Mouse (Mus musculus) T-helper 2 cell (primary cell): Measurements from ENCODE around the gene Mymx.

Source experiments
- in situ Hi-C: fragments of 300-600 bp; cut with MboI, MseI; formaldehyde crosslinking; loops from one replicate; pipeline ENCODE4 v1.15.1; 2025; ENCODE audit warnings: high pct_unique_total_duplicates

The Mymx gene

DNA sequence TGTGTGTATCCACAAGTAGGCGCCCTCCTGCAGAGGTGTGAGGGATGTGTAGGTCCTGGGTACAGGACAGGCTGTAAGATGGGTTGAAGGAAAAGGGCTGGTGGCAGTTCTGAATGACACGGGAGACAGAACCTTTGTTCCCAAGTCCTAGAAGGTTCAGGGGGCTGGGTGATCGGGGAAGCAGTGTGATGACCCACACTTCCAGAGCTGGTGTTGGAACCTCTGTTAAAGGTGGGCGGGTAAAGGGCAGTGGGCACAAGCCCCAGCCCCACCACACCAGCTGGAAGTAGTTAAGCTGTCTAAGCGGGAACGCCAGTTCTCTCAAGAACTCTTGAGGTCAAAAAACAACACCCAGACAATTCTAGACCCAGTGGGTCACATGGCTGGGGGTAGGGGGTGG lies 11.5 kb downstream of the Mymx start:
- in situ Hi-C loops = no loop called here

DNA sequence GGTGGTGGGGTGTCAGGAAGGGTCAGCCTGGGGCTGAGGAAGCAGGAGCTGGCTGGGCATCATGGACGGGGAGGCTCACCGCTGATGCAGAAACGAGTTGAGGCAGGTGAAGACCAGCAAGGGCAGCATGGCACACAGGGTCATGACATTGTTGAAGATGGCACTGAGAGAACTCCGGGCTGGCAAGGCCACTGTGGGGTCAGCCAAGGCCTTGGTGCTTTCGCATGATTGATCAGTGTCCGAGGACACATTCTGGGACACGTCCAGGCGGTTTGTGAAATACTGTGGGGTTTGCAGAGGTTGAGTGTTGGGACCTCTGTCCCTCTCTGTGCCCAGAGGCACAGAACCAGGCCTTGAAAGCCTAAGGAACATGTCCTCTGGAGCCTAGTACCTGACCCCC lies 12.1 kb downstream of the Mymx start:
- in situ Hi-C loops = loop anchor here (5.0 kb wide), 1 partner anchor 37 kb away; no protein-coding TSS in a partner anchor

- in situ Hi-C loops = loop anchor here (5.0 kb wide), 1 partner anchor 38 kb away; no protein-coding TSS in a partner anchor
These were observed 12.7 kb downstream of the Mymx start for GRCm38 (mm10) chr17:45589236-45589635.

DNA sequence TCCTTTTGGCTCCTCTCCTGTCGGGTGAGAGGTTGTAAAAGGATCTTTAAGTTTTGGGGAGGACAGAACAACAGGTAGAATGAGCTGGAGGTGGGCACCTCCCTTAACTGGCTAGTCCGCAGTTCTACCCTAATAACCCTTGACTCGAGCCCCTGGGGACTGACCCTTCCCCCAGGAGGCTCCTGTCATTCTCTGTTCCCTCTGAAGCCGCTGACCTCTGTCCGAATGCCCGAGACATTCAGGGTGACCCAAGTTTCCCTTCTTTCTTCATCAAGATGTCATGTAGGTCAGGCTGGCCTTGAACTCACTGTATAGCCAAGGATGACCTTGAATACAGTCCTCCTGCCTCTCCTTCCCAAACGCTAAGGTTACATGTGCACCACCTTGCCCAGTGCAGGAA lies 13.5 kb downstream of the Mymx start:
- in situ Hi-C loops = loop anchor here (5.0 kb wide), 1 partner anchor 39 kb away; no protein-coding TSS in a partner anchor

DNA sequence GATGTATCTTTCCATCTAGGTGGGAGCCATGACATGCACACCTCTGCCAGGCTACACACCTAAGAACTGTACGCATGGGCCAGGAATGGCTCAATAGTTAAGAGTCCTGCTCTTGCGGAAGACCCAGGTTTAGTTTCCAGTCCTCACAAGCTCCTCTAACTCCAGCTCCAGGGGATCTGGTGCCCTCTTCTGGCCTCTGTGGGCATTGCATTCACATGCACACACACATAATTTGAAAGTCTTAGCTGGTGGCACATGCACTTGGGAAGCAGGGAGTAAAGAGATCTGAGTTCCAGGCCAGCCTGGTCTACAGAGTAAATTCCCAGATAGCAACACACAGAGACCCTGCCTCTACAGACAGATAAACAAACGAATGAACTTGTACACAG lies 15.5 kb downstream of the Mymx start:
- in situ Hi-C loops = loop anchor here (5.0 kb wide), 1 partner anchor 41 kb away; no protein-coding TSS in a partner anchor

GRCm38 (mm10) chr17:45585725-45586448 lies 16.0 kb downstream of the Mymx start:
- in situ Hi-C loops = loop anchor here (5.0 kb wide), 1 partner anchor 41 kb away; no protein-coding TSS in a partner anchor

GRCm38 (mm10) chr17:45584939-45585678 lies 16.8 kb downstream of the Mymx start:
- in situ Hi-C loops = loop anchor here (5.0 kb wide), 1 partner anchor 42 kb away; no protein-coding TSS in a partner anchor

- in situ Hi-C loops = no loop called here
These were observed 17.6 kb downstream of the Mymx start for GRCm38 (mm10) chr17:45584096-45584896.

DNA sequence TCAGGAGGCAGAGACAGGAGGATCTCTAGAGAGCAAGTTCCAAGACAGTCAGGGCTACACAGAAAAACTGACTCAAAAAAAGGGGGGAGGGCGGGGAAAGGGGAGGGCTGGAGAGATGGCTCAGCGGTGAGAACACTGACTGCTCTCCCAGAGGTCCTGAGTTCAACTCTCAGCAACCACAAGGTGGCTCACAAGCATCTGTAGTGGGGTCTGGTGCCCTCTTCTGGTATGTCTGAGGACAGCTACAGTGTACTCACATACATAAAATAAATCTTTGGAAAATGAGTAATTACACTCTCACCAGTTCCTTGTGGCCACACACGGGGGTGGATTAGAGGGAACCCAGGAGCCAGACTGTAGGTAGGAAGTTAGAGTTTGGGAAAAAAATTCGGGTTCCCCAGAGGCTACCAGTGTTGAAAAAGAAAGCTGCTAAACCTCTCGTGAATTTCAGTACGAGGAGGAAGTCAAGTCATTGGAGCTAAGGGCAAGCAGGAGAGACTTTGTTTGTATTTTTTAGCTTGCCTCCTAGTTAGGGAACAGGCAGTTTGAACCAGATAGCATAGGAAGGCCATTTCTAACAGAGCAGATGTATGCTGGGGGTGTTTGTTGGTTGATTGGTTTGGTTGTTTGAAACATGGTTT lies 19.1 kb downstream of the Mymx start:
- in situ Hi-C loops = no loop called here

DNA sequence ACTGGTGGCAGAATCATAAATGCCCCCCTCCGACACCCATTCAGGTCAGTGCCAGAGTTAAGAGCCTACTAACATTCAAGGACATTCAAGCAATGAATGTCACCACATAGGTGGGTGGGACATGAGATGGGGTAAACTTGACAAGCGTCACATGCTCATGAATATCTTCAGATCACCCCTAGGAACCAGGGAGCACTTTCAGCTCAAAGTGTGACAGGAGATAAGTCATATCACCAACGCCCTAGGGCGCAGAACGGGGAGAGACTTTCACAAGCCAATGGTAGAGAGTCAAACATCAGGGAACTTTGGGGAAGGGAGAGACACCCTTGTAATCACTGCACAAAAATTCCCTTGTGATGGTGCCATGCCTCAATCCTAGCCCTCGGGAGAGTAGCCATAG lies 19.7 kb downstream of the Mymx start:
- in situ Hi-C loops = no loop called here

DNA sequence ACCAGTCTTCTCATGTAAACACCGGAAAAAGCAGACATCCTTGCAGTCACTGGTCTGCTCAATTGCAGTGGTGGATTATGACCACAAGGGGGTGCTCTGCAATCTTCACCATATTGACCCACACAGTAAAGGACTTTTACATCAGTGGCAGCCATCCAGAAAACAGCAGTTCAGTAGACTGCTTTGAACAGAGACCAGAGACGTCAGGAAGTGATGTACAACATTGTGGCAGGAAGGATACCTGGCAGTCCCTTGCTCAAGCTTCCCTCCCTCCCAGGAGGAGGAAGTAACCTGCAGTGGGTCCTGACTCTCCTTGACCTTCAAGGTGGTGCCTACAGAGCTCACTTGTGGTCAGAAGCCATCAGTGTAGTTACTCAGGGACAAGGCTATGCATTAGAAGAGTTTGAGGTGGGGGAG lies 20.3 kb downstream of the Mymx start:
- in situ Hi-C loops = no loop called here

- in situ Hi-C loops = no loop called here
These were observed 20.9 kb downstream of the Mymx start for GRCm38 (mm10) chr17:45580958-45581477.

- in situ Hi-C loops = no loop called here
These were observed 22.3 kb downstream of the Mymx start for GRCm38 (mm10) chr17:45579554-45579953.

- in situ Hi-C loops = no loop called here
These were observed 23.1 kb downstream of the Mymx start for GRCm38 (mm10) chr17:45578843-45579242.

GRCm38 (mm10) chr17:45578242-45578641 lies 23.7 kb downstream of the Mymx start:
- in situ Hi-C loops = no loop called here

GRCm38 (mm10) chr17:45575123-45575897 lies 26.6 kb downstream of the Mymx start:
- in situ Hi-C loops = no loop called here

DNA sequence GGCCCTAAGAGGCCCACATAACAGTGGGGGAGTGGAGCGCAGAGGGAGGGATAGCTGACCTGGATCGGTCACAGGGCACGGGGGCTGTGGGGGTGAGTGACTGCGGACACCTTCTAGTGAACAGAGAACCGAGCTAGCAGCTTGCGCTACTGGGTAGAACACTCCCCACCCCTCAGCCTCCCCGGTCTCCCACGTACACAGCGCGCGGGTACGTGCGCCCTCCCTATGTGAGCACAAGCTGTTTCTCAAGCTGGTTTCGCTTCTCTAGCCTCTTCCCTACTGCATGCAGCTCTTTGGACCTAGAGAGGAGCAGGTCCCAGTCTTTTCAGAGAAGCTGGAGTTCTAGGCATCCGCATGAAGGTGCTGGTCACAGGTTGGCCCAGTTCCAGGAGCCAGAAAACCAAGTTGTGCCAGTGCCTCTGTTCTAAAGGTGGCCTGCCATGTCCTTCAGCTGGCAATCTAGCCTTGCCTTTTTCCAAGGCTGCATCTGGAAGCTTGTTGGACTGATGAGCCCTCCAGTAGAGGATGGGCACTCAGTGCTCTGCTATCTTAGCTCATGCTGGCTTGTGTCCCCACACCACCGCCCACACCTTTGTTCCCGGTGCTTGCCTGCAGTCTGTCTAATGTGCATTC lies 27.7 kb downstream of the Mymx start:
- in situ Hi-C loops = no loop called here

DNA sequence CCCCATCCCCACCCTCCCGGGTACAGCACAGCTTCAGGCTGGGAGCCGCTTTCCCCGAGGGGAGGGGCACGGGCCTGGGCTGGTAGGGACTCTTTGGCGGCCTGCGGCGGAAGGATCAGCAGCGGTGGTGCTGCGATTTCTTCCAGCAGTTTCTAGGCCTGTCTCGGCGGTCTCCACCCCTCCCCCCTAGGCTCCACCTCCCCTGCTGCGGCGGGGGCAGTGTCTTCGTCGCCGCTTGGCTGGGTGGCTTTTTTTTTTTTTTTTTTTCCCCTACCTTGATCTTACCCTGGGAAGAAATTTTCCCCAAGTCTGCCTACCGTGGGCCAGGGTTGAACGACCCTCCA lies 28.1 kb downstream of the Mymx start:
- in situ Hi-C loops = no loop called here

DNA sequence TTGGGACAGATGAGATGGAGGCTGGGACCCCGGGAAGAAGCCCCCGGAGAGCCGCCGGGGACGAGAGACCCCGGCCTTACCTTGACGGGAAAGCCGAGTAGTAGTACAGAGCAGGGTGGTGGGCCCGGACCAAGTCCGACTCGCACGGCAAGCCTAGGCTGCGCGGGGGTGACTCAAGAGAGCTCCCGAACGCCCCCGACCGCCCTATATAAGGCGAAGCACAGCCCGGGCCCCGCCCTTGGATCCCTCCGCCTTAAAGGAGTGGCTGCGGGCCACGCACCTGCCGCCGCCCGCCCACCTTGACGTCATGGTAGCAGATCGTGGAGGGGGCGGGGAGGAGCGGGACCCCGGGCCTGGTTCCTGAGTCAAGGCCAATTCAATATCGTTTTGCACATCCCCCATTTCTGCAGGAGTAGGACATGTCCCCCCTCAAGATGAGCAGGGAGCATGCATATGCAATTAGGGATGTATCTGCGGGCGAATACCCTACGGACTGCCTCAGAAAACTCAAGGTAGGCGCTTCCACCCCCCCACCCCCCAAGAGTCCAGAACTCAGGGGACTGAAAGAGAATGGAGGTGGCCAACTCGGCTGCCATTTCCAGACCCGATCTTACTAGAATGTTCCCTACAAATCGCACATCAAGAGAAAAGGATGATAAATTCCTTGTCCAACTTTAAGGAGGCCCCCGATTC lies 28.7 kb downstream of the Mymx start, which contains the start of gene Hsp90ab1:
Hsp90ab1 (minus strand) TSS at position 185 of the 693 bp plus-strand sequence.
- in situ Hi-C loops = no loop called here
